Mouse (Mus musculus): ENCODE results near the gene Sufu. TPM values are rescaled to one million over a fixed set of nuclear protein-coding genes. Genes with fewer than 3 reads are reported as not detected.

The Sufu gene
- total RNA-seq, 4 experiments from 2014 or later, result 21.6 to 37.0 (median 26.7) TPM

GRCm38 (mm10) chr19:46532031-46532688, 135.5 kb downstream of the Sufu start:
- no peak for DNase-seq

- DNase-seq, result no peak
Measured at GRCm38 (mm10) chr19:46533066-46533465, 136.4 kb downstream of the Sufu start.

- DNase-seq, result no peak
Measured at GRCm38 (mm10) chr19:46533525-46533924, 136.8 kb downstream of the Sufu start.

DNA sequence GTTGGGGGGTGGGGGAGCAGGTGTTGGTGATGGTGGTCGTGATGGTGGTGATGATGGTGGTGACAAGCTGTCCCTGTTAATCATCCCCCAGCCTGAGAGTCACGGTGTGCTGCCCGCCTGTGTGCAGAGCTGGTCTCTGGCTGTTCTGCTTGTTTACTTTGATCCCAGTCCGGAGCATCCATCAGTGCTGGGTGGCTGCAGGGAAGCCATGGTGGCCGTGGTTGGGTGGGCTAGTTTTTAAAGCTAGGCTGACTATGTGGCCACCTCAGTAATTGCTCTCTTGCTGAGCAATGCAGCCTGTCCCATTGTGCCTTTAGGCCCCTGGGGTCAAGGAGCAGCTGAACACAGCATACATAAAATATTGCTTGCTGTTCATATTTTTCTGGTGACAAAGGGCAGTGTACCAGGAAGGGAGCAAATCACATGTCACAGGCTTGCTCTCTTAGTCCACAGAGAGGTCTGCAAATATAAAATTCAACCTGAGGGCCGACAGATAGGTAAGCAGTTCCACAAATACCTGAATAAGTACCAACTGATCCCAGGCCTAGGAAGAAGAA, 137.9 kb downstream of the Sufu start:
- DNase-seq, result no peak

- DNase-seq, result no peak
Measured at GRCm38 (mm10) chr19:46537357-46537756, 140.7 kb downstream of the Sufu start.

GRCm38 (mm10) chr19:46538213-46538612, 141.5 kb downstream of the Sufu start:
- DNase-seq, result no peak

Other genes starting within 250 kb of the Sufu start
- under 1 TPM in 2 of 4 experiments, not detected in 2; 0.17 to 0.35 TPM for gene Pitx3, start 248.6 kb upstream of the Sufu start, total RNA-seq (2022)
- gene Gbf1, start 244.4 kb upstream of the Sufu start, total RNA-seq (2022), result 100 to 1,000 TPM in 1 of 4 experiments, 10 to 100 TPM in 3; 81.0 to 101 (median 85.3) TPM
- 10 to 100 TPM; 35.6 to 40.1 (median 37.3) TPM for gene Nfkb2, start 92.6 kb upstream of the Sufu start, total RNA-seq (2022)
- 10 to 100 TPM in 3 of 4 experiments, 1 to 10 TPM in 1; 7.9 to 14.9 (median 13.1) TPM for gene Psd, start 69.7 kb upstream of the Sufu start, total RNA-seq (2022)
- 10 to 100 TPM; 11.9 to 16.2 (median 13.2) TPM for gene Fbxl15, start 68.7 kb upstream of the Sufu start, total RNA-seq (2022)
- gene Cuedc2, start 58.2 kb upstream of the Sufu start, total RNA-seq (2022), result 100 to 1,000 TPM in 2 of 4 experiments, 10 to 100 TPM in 2; 77.2 to 109 (median 89.6) TPM
- gene Mfsd13a, start 55.8 kb upstream of the Sufu start, total RNA-seq (2022), result 10 to 100 TPM; 11.7 to 21.1 (median 16.6) TPM
- 1 to 10 TPM; 1.1 to 2.4 (median 1.5) TPM for gene 2310034G01Rik, start 46.6 kb upstream of the Sufu start, total RNA-seq (2022)
- 100 to 1,000 TPM; 103 to 132 (median 122) TPM for gene Actr1a, start 1.1 kb upstream of the Sufu start, total RNA-seq (2022)
- 10 to 100 TPM; 46.6 to 69.0 (median 59.4) TPM for gene Trim8, start 104.8 kb downstream of the Sufu start, total RNA-seq (2022)
- 10 to 100 TPM; 39.0 to 81.8 (median 61.0) TPM for gene Arl3, start 176.3 kb downstream of the Sufu start, total RNA-seq (2022)
- 10 to 100 TPM in 3 of 4 experiments, 1 to 10 TPM in 1; 7.0 to 16.4 (median 12.0) TPM for gene Sfxn2, start 176.5 kb downstream of the Sufu start, total RNA-seq (2022)
- gene Wbp1l, start 202.2 kb downstream of the Sufu start, total RNA-seq (2022), result 100 to 1,000 TPM; 149 to 232 (median 189) TPM

All from adrenal gland, adult 8-10 months (tissue).